Mouse (Mus musculus) myocyte (in vitro differentiated cells): ENCODE results near the gene Ptger2.

Experiments
- MAX ChIP-seq: IDR thresholded peaks from one replicate; pipeline ENCODE4 v1.6.1; 2011; ENCODE audit warnings: low read depth, mild to moderate bottlenecking, control low read depth
- POLR2A ChIP-seq: IDR thresholded peaks from one replicate; pipeline ENCODE4 v1.6.1; 2011; ENCODE audit warnings: low read depth, mild to moderate bottlenecking, control low read depth, moderate library complexity; ENCODE audit not compliant: insufficient read length
- POLR2AphosphoS2 ChIP-seq: IDR thresholded peaks from one replicate; pipeline ENCODE4 v1.6.1; 2011; ENCODE audit warnings: low read depth, control low read depth; ENCODE audit not compliant: insufficient read length
- REST ChIP-seq: IDR thresholded peaks from one replicate; pipeline ENCODE4 v1.6.1; 2011; ENCODE audit warnings: mild to moderate bottlenecking, control low read depth, moderate library complexity; ENCODE audit not compliant: insufficient read depth, insufficient read length
- TCF12 ChIP-seq: IDR thresholded peaks from one replicate; pipeline ENCODE4 v1.6.1; 2011; ENCODE audit warnings: mild to moderate bottlenecking, control low read depth; ENCODE audit not compliant: poor library complexity, insufficient read depth, severe bottlenecking
- USF1 ChIP-seq: IDR thresholded peaks from one replicate; pipeline ENCODE4 v1.6.1; 2011; ENCODE audit warnings: low read depth, mild to moderate bottlenecking, control low read depth, moderate library complexity

GRCm38 (mm10) chr14:45048128-45048527 is 60.1 kb downstream of the Ptger2 start:
- TF ChIP-seq POLR2A = no peak
- no peak for TF ChIP-seq TCF12
- TF ChIP-seq MAX = no peak
- no peak for TF ChIP-seq USF1
- no peak for TF ChIP-seq POLR2AphosphoS2
- no peak for TF ChIP-seq REST
